Comparison of ENCODE assay signal across 12 mouse cellular contexts in genomic region chr6:141257434-141258202, GRCm38 (mm10). TPM values are rescaled to one million over a fixed set of nuclear protein-coding genes. Genes with fewer than 3 reads are reported as not detected.
DNase-seq lines count a peak whose midpoint lies in the region; ATAC-seq and TF ChIP-seq lines count a peak whose summit lies in the region.
"Had no signal": no experiment of that assay in that cellular context is flagged by ENCODE, and none has a peak within 500 bp of the region (broad histone marks: within the 10 kb centered on the region; RNA-seq: fewer than 3 reads in every experiment).

No protein-coding gene starts in this region.

- no peaks in the 10 kb centered on the region for H3K9me3 ChIP-seq in intestine, embryonic 16.5 days (ENCODE audit: control insufficient read depth, low read length)
- no peaks in the 10 kb centered on the region for H3K9me3 ChIP-seq in intestine, embryonic 15.5 days
- no peaks in the 10 kb centered on the region for H3K9me3 ChIP-seq in lung, postnatal 0 days (ENCODE audit: low read length)
- H3K9me3 ChIP-seq in limb, embryonic 14.5 days (ENCODE audit: control insufficient read depth, low read length): no peaks in the 10 kb centered on the region
- H3K9me3 ChIP-seq: limb, embryonic 15.5 days; midbrain, embryonic 10.5 days; neural tube, embryonic 12.5 days had no signal

- TF ChIP-seq CTCF in lung, postnatal 0 days (IDR thresholded peaks at IDR 0.05): peak; percentile 55

- H3K27ac ChIP-seq in intestine, embryonic 16.5 days (ENCODE audit: low read length): no peak overlapping the region
- no peak overlapping the region for H3K27ac ChIP-seq in intestine, embryonic 15.5 days
- H3K27ac ChIP-seq in lung, postnatal 0 days (ENCODE audit: low read length): no peak overlapping the region
- peak overlapping the region; percentile 28; the same call in 1 of the 2 replicates for H3K27ac ChIP-seq in limb, embryonic 14.5 days (replicated peaks; ENCODE audit: low read depth, low read length)
- H3K27ac ChIP-seq: limb, embryonic 15.5 days; midbrain, embryonic 10.5 days; neural tube, embryonic 12.5 days had no signal

- H3K4me1 ChIP-seq in intestine, embryonic 16.5 days (ENCODE audit: control insufficient read depth, insufficient read depth, low read length): peaks cover 30% of the 10 kb centered on the region
- H3K4me1 ChIP-seq in intestine, embryonic 15.5 days (replicated peaks): peaks cover 17% of the 10 kb centered on the region
- no peaks in the 10 kb centered on the region for H3K4me1 ChIP-seq in lung, postnatal 0 days (ENCODE audit: insufficient read depth, low read depth, low read length)
- peaks cover 13% of the 10 kb centered on the region for H3K4me1 ChIP-seq in limb, embryonic 14.5 days (ENCODE audit: control insufficient read depth, insufficient read depth, low read length)
- H3K4me1 ChIP-seq: neural tube, embryonic 12.5 days had no signal

- H3K9ac ChIP-seq in intestine, embryonic 16.5 days (ENCODE audit: low read depth, low read length): no peak overlapping the region
- no peak overlapping the region for H3K9ac ChIP-seq in intestine, embryonic 15.5 days
- H3K9ac ChIP-seq in lung, postnatal 0 days (replicated peaks; ENCODE audit: low read depth): no peak overlapping the region
- H3K9ac ChIP-seq in limb, embryonic 14.5 days (ENCODE audit: low read depth, low read length, severe bottlenecking): no peak overlapping the region
- H3K9ac ChIP-seq: limb, embryonic 15.5 days; neural tube, embryonic 12.5 days had no signal

- H3K4me3 ChIP-seq in intestine, embryonic 16.5 days (ENCODE audit: low read length): no peak overlapping the region
- no peak overlapping the region for H3K4me3 ChIP-seq in intestine, embryonic 15.5 days (replicated peaks)
- no peak overlapping the region for H3K4me3 ChIP-seq in lung, postnatal 0 days (ENCODE audit: low read depth, low read length)
- H3K4me3 ChIP-seq in limb, embryonic 14.5 days (replicated peaks; ENCODE audit: low read length): no peak overlapping the region
- H3K4me3 ChIP-seq: limb, embryonic 15.5 days; midbrain, embryonic 10.5 days; neural tube, embryonic 12.5 days had no signal

- TF ChIP-seq POLR2A in limb, embryonic 14.5 days (IDR thresholded peaks at IDR 0.05; ENCODE audit: borderline replicate concordance, extremely low read depth, insufficient read depth, insufficient read length): no peak

- H3K27me3 ChIP-seq in intestine, embryonic 16.5 days (replicated peaks; ENCODE audit: control insufficient read depth, insufficient read depth, low read length): no peaks in the 10 kb centered on the region
- H3K27me3 ChIP-seq in intestine, embryonic 15.5 days (replicated peaks): no peaks in the 10 kb centered on the region
- no peaks in the 10 kb centered on the region for H3K27me3 ChIP-seq in lung, postnatal 0 days (replicated peaks; ENCODE audit: insufficient read depth, low read length)
- H3K27me3 ChIP-seq in limb, embryonic 14.5 days (ENCODE audit: control insufficient read depth, insufficient read depth, low read length): no peaks in the 10 kb centered on the region
- H3K27me3 ChIP-seq: limb, embryonic 15.5 days; neural tube, embryonic 12.5 days had no signal

- no peaks in the 10 kb centered on the region for H3K36me3 ChIP-seq in intestine, embryonic 16.5 days (ENCODE audit: control insufficient read depth, insufficient read depth, low read length)
- H3K36me3 ChIP-seq in intestine, embryonic 15.5 days: no peaks in the 10 kb centered on the region
- no peaks in the 10 kb centered on the region for H3K36me3 ChIP-seq in lung, postnatal 0 days (ENCODE audit: insufficient read depth, low read length)
- no peaks in the 10 kb centered on the region for H3K36me3 ChIP-seq in limb, embryonic 14.5 days (ENCODE audit: control insufficient read depth, insufficient read depth, low read length)
- H3K36me3 ChIP-seq: limb, embryonic 15.5 days; midbrain, embryonic 10.5 days; neural tube, embryonic 12.5 days had no signal

- TF ChIP-seq EP300 in lung, postnatal 0 days (IDR thresholded peaks at IDR 0.05): no peak

- H3K4me2 ChIP-seq in intestine, embryonic 16.5 days (ENCODE audit: low read depth, low read length): no peak overlapping the region
- H3K4me2 ChIP-seq in intestine, embryonic 15.5 days (replicated peaks): no peak overlapping the region
- no peak overlapping the region for H3K4me2 ChIP-seq in lung, postnatal 0 days (replicated peaks; ENCODE audit: low read depth, low read length)
- no peak overlapping the region; the same call in 1 of the 2 replicates for H3K4me2 ChIP-seq in limb, embryonic 14.5 days (replicated peaks; ENCODE audit: low read depth, low read length, severe bottlenecking)
- H3K4me2 ChIP-seq: limb, embryonic 15.5 days; neural tube, embryonic 12.5 days had no signal

- peak; percentile 30 to 52 for DNase-seq in cerebellum, postnatal 10 days
- no peak for DNase-seq in cerebellum, adult 9-11 months
- peak; percentile 51 for DNase-seq in lung, postnatal 0 days (ENCODE audit: low spot score)
- no peak for DNase-seq in lung, adult 18-20 months
- DNase-seq in limb, embryonic 14.5 days (ENCODE audit: low spot score): peak; percentile 9
- no peak for DNase-seq in urinary bladder, postnatal 25 days (ENCODE audit: low spot score)
- DNase-seq: adrenal gland, adult 8-10 months had no signal

- ATAC-seq in intestine, embryonic 16.5 days: 0 out of 2 replicates have a peak, but pooled peaks have one; percentile 24
- ATAC-seq in intestine, embryonic 15.5 days: no peak
- ATAC-seq in lung, postnatal 0 days: no peak
- ATAC-seq in limb, embryonic 14.5 days (ENCODE audit: low FRiP score, low read depth): no peak

- 72% methylated on average over 6 of the region's 6 CpGs for WGBS in intestine, embryonic 16.5 days
- WGBS in intestine, embryonic 15.5 days: 75% methylated on average over 6 of the region's 6 CpGs
- WGBS in lung, postnatal 0 days: 72% methylated on average over 6 of the region's 6 CpGs
- 38% methylated on average over 6 of the region's 6 CpGs for WGBS in limb, embryonic 14.5 days

RNA-seq across cellular contexts. Expression of gene Pde3a, which starts 8.5 kb away (rescaled TPM):
- polyA plus RNA-seq in intestine, embryonic 16.5 days (2015; fragmentation: Nextera tagmentation; extraction: Ambion mirVana): 14.7 and 17.9 TPM in 2 replicates
- polyA plus RNA-seq in intestine, embryonic 15.5 days (2015; fragmentation: Nextera tagmentation; extraction: Ambion mirVana): 19.5 and 20.8 TPM in 2 replicates
- 10.1 and 12.1 TPM in 2 replicates for polyA plus RNA-seq in lung, postnatal 0 days (2015; fragmentation: Nextera tagmentation; extraction: Ambion mirVana)
- 4.6 and 5.6 TPM in 2 replicates for polyA plus RNA-seq in limb, embryonic 14.5 days (2012; rRNA removed)
- polyA plus RNA-seq in limb, embryonic 14.5 days (2014; fragmentation: Nextera tagmentation; extraction: Ambion mirVana): 5.2 and 6.4 TPM in 2 replicates

Comparison
In these comparisons a context has a peak if more than half of its experiments do, and no peak if none do; other contexts are left out.
1. DNase-seq: peak in cerebellum, postnatal 10 days (2 of 2), lung, postnatal 0 days (single experiment) and limb, embryonic 14.5 days (single experiment); none in cerebellum, adult 9-11 months (single experiment), lung, adult 18-20 months (0 of 2) and urinary bladder, postnatal 25 days (single experiment).